Mouse (Mus musculus) E14TG2a.4 (cell line): Measurements from ENCODE around the gene Sh3bp5.

Experiments
- CTCF ChIP-seq: conservative IDR thresholded peaks from 2 replicates; pipeline ENCODE4 v1.5.1; 2014; ENCODE audit warnings: low read length
- NANOG ChIP-seq: IDR thresholded peaks from 2 replicates; pipeline ENCODE4 v1.6.1; 2014; ENCODE audit warnings: borderline replicate concordance, low read length, mixed read lengths
- POU5F1 ChIP-seq: IDR thresholded peaks from 2 replicates; pipeline ENCODE4 v1.6.1; 2014; ENCODE audit warnings: low read length, borderline replicate concordance

DNA sequence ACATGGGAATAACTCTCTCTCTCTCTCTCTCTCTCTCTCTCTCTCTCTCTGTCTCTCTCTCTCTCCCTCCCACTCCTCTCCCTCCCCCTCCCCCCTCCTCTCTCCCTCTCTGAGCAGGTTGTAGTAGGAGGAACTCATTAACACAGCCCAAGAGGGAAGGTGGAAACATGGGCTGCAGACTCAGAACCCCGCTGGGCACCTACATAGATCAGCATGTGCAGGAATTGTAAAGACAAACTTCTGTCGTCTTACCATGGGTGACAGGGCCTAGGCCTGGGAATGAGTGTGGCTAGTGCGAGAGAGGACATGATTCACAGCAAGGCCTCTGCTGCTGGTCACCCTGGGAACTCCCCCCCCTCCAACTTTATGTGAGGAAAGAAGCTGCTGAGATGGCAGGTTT lies 113.7 kb downstream of the Sh3bp5 start:
- TF ChIP-seq CTCF (no peak), POU5F1 (no peak), NANOG (no peak)
